Mouse (Mus musculus) hindbrain, embryonic 16.5 days (tissue): ENCODE measurements at regions not wholly inside any gene's neighbourhood (a gene's known extent, or its start where the extent isn't known, plus 50 kb on each side); places are given as distances from the start of the nearest gene placed in this dataset.

Source experiments
- ATAC-seq: fragments of 200-750 bp; cut with Nextera tagmentation; 2 replicates; pipeline ENCODE4 v1.8.0; 2017; ENCODE audit warnings: moderate TSS enrichment, moderate library complexity
- H3K27ac ChIP-seq: fragments of 300-500 bp; sonication (generic); 2 replicates; pipeline ENCODE4 v1.5.1; 2014; ENCODE audit warnings: low read depth, mild to moderate bottlenecking, control low read depth, low read length, moderate library complexity
- H3K27me3 ChIP-seq: fragments of 300-500 bp; sonication (generic); replicated peaks from 2 replicates; pipeline ENCODE4 v1.6.1; 2014; ENCODE audit warnings: low read length; ENCODE audit not compliant: control insufficient read depth, insufficient read depth
- H3K36me3 ChIP-seq: fragments of 300-500 bp; sonication (generic); 2 replicates; pipeline ENCODE4 v1.6.1; 2014; ENCODE audit warnings: mild to moderate bottlenecking, low read length, moderate library complexity, mixed read lengths; ENCODE audit not compliant: control insufficient read depth, insufficient read depth
- H3K4me1 ChIP-seq: fragments of 300-500 bp; sonication (generic); 2 replicates; pipeline ENCODE4 v1.6.1; 2014; ENCODE audit warnings: low read depth, low read length; ENCODE audit not compliant: control insufficient read depth, insufficient read depth
- H3K4me2 ChIP-seq: fragments of 300-500 bp; sonication (generic); 2 replicates; pipeline ENCODE4 v1.6.1; 2014; ENCODE audit warnings: mild to moderate bottlenecking, low read length, control low read depth, moderate library complexity
- H3K4me3 ChIP-seq: fragments of 300-500 bp; sonication (generic); 2 replicates; pipeline ENCODE4 v1.5.1; 2014; ENCODE audit warnings: mild to moderate bottlenecking, low read length, control low read depth, moderate library complexity
- H3K9ac ChIP-seq: fragments of 300-500 bp; sonication (generic); 2 replicates; pipeline ENCODE4 v1.6.1; 2014; ENCODE audit warnings: low read depth, mild to moderate bottlenecking, control low read depth, low read length, moderate library complexity
- H3K9me3 ChIP-seq: fragments of 300-500 bp; sonication (generic); 2 replicates; pipeline ENCODE4 v1.6.1; 2014; ENCODE audit warnings: mild to moderate bottlenecking, low read length, moderate library complexity; ENCODE audit not compliant: control insufficient read depth
- WGBS: fragments of 180-500 bp; shearing (Covaris S2); extraction: QIAGEN DNeasy Blood & Tissue Kit; methylation state at CpG from one replicate; pipeline ENCODE4 v1.1.7; 2014; 5-methylcytosine and 5-hydroxymethylcytosine counted together

GRCm38 (mm10) chr17:94165305-94165860, 584.4 kb downstream of the Mettl4 start:
- Histone ChIP-seq H3K9me3 (no peaks in the 10 kb centered on the region), H3K4me2 (no peak overlapping the region), H3K36me3 (no peaks in the 10 kb centered on the region), H3K4me3 (no peak overlapping the region), H3K27me3 (no peaks in the 10 kb centered on the region), H3K9ac (no peak overlapping the region), H3K4me1 (no peaks in the 10 kb centered on the region), H3K27ac (no peak overlapping the region)
- no peak for ATAC-seq
- WGBS: 61% methylated on average over 2 of the region's 2 CpGs

- Histone ChIP-seq H3K27ac (no peak overlapping the region), H3K4me1 (no peaks in the 10 kb centered on the region), H3K27me3 (no peaks in the 10 kb centered on the region), H3K9me3 (no peaks in the 10 kb centered on the region), H3K36me3 (no peaks in the 10 kb centered on the region), H3K9ac (no peak overlapping the region), H3K4me2 (no peak overlapping the region), H3K4me3 (no peak overlapping the region)
- ATAC-seq: peak; percentile 58
Measured at GRCm38 (mm10) chr17:94144298-94144697, 605.5 kb downstream of the Mettl4 start.

GRCm38 (mm10) chr17:94133201-94133600, 616.6 kb downstream of the Mettl4 start:
- Histone ChIP-seq H3K4me2 (no peak overlapping the region), H3K36me3 (no peaks in the 10 kb centered on the region), H3K4me1 (no peaks in the 10 kb centered on the region), H3K27me3 (no peaks in the 10 kb centered on the region), H3K9ac (no peak overlapping the region), H3K27ac (no peak overlapping the region), H3K9me3 (no peaks in the 10 kb centered on the region), H3K4me3 (no peak overlapping the region)
- no peak for ATAC-seq

- no peaks in the 10 kb centered on the region for H3K9me3 ChIP-seq
- no peaks in the 10 kb centered on the region for H3K36me3 ChIP-seq
- no peak for ATAC-seq
- no peaks in the 10 kb centered on the region for H3K27me3 ChIP-seq
- whole genome bisulfite sequencing: 70% methylated on average over 4 of the region's 4 CpGs
- H3K4me2 ChIP-seq: no peak overlapping the region
- H3K4me1 ChIP-seq: no peaks in the 10 kb centered on the region
- H3K9ac ChIP-seq: no peak overlapping the region
- H3K27ac ChIP-seq: no peak overlapping the region
- H3K4me3 ChIP-seq: no peak overlapping the region
Measured at GRCm38 (mm10) chr17:94093984-94094660, 655.7 kb downstream of the Mettl4 start.

- Histone ChIP-seq H3K27ac (no peak overlapping the region), H3K27me3 (no peaks in the 10 kb centered on the region), H3K4me2 (no peak overlapping the region), H3K4me1 (no peaks in the 10 kb centered on the region), H3K9ac (no peak overlapping the region), H3K9me3 (no peaks in the 10 kb centered on the region), H3K36me3 (no peaks in the 10 kb centered on the region), H3K4me3 (no peak overlapping the region)
- no peak for ATAC-seq
- WGBS: 66% methylated on average over 3 of the region's 3 CpGs
Measured at GRCm38 (mm10) chr17:94054436-94055060, 695.3 kb downstream of the Mettl4 start.

- Histone ChIP-seq H3K27me3 (no peaks in the 10 kb centered on the region), H3K4me2 (no peak overlapping the region), H3K9ac (no peak overlapping the region), H3K27ac (no peak overlapping the region), H3K4me1 (no peaks in the 10 kb centered on the region), H3K9me3 (no peaks in the 10 kb centered on the region), H3K36me3 (no peaks in the 10 kb centered on the region), H3K4me3 (no peak overlapping the region)
- WGBS: 97% methylated on average over 2 of the region's 2 CpGs
- ATAC-seq: no peak
Measured at GRCm38 (mm10) chr17:94048475-94048874, 701.3 kb downstream of the Mettl4 start.

GRCm38 (mm10) chr17:94038221-94038620, 711.6 kb downstream of the Mettl4 start:
- ATAC-seq: no peak
- Histone ChIP-seq H3K4me2 (no peak overlapping the region), H3K27ac (no peak overlapping the region), H3K36me3 (no peaks in the 10 kb centered on the region), H3K9me3 (no peaks in the 10 kb centered on the region), H3K27me3 (no peaks in the 10 kb centered on the region), H3K9ac (no peak overlapping the region), H3K4me1 (no peaks in the 10 kb centered on the region), H3K4me3 (no peak overlapping the region)
- WGBS: 63% methylated on average over 5 of the region's 5 CpGs

GRCm38 (mm10) chr17:94012386-94012785, 737.4 kb downstream of the Mettl4 start:
- 89% methylated on average over 2 of the region's 2 CpGs for WGBS
- no peaks in the 10 kb centered on the region for H3K27me3 ChIP-seq

GRCm38 (mm10) chr17:94002095-94002494, 747.7 kb downstream of the Mettl4 start:
- no peaks in the 10 kb centered on the region for H3K36me3 ChIP-seq
- no peak overlapping the region for H3K4me2 ChIP-seq
- WGBS: 81% methylated on average over 4 of the region's 4 CpGs
- ATAC-seq: no peak
- no peak overlapping the region for H3K4me3 ChIP-seq
- H3K27ac ChIP-seq: no peak overlapping the region
- H3K27me3 ChIP-seq: no peaks in the 10 kb centered on the region
- no peaks in the 10 kb centered on the region for H3K4me1 ChIP-seq
- no peak overlapping the region for H3K9ac ChIP-seq
- H3K9me3 ChIP-seq: no peaks in the 10 kb centered on the region

More at GRCm38 (mm10) chr17:94012386-94012785, 737.4 kb downstream of the Mettl4 start:
- H3K4me1 ChIP-seq: no peaks in the 10 kb centered on the region
- no peak overlapping the region for H3K27ac ChIP-seq
- no peak overlapping the region for H3K4me2 ChIP-seq
- no peak overlapping the region for H3K4me3 ChIP-seq
- no peak for ATAC-seq
- H3K9ac ChIP-seq: no peak overlapping the region
- no peaks in the 10 kb centered on the region for H3K36me3 ChIP-seq
- no peaks in the 10 kb centered on the region for H3K9me3 ChIP-seq
